Mouse (Mus musculus) stomach, postnatal 0 days (tissue): ENCODE data around the gene Amotl2.

Source experiments
- CTCF ChIP-seq: IDR thresholded peaks from 2 replicates; pipeline ENCODE4 v1.5.1; 2016; ENCODE audit warnings: antibody characterized with exemption, low read depth, mild to moderate bottlenecking, moderate library complexity
- EP300 ChIP-seq: optimal IDR thresholded peaks from 2 replicates; pipeline ENCODE3; 2016; ENCODE audit warnings: antibody characterized with exemption

DNA sequence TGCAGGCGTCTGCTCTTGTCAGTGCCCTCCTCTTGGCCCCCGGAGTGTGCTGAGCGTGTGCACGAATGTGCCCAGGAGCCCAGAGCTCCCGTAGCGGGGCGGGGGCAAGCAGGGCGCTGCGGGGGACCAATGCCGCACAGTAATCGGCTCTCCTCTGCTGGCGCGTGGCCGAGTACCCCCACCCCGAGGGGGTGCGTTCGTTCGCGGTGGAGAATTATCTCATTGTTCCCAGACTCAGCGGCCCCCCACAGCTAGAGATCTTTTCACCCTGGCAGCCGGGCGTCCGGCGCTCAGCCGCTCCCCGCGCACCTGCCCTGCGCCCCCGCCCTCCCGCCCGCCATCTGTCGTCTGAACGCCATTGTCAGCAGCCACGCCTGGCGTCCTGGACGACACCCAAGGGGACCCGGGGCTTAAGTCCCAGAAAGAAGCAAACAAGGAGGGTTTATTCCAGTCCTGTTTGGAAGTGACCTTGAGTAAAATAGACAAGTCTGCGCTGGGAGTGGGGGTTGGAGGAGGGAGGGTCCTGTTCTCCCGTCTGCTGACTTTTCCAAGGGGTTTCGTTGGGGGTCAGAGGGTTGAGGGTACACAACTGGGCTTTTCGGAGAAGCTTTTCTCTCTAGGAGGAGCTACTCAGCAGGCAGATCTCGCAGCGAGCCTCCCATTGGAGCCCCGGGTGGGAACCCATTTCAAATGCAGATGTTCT is 26.4 kb upstream of the Amotl2 start:
- TF ChIP-seq CTCF = no peak
- no peak for TF ChIP-seq EP300
